Mouse (Mus musculus) cerebellum, postnatal 10 days (tissue): ENCODE measurements at regions not wholly inside any gene's neighbourhood (a gene's known extent, or its start where the extent isn't known, plus 50 kb on each side); places are given as distances from the start of the nearest gene placed in this dataset.
A peak's percentile ranks its signal among the peaks of the same experiment; 100 is the strongest.

Experiments used
- DNase-seq, 2 experiments: peaks; one replicate each; pipeline ENCODE4 v3.0.0; 2021; ENCODE audit warnings: mixed read lengths in 2 of 2

DNA sequence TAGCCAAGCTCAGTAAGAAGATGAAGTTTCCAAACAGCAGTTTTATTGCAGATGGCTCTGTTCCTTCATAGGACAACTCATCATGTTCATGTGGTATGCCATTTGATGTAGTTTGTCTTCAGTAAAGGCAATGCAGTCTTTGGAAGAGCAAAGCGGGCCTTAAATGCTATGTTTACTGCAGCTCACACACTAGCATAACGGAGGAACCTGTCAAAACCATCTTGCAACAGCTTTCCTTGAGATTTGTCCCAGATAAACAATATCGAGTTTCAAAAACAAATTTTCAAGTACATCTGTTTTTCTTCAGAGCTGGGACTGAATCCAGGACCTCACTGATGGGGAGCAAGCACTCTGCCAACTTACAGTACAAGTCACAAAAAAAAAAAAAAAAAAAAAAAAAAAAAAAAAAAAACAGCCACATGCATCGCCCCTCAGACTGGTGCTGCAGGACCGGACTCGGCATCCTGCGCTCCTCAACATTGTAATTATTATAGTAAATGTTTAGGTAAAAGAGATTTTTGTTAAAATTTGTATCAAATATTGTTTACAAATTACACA, 1023.4 kb upstream of the Lingo2 start:
- peak; percentile 5 to 15 for DNase-seq
